Mouse (Mus musculus) forebrain, embryonic 14.5 days (tissue): ENCODE measurements around the gene Phf1. TPM values are rescaled to one million over a fixed set of nuclear protein-coding genes. Genes with fewer than 3 reads are reported as not detected.
A peak's percentile ranks its signal among the peaks of the same experiment; 100 is the strongest.

Source experiments
- ATAC-seq: fragments of 200-750 bp; cut with Nextera tagmentation; 2 replicates; pipeline ENCODE4 v1.8.0; 2017; ENCODE audit warnings: mild to moderate bottlenecking, moderate library complexity
- DNase-seq: peaks from one replicate; pipeline ENCODE4 v3.0.0-alpha.2; 2015; ENCODE audit warnings: low spot score
- H3K27ac ChIP-seq: fragments of 300-500 bp; sonication (generic); 2 replicates; pipeline ENCODE4 v1.5.1; 2014; ENCODE audit warnings: low read depth, mild to moderate bottlenecking, control low read depth, low read length, moderate library complexity
- H3K27me3 ChIP-seq: fragments of 300-500 bp; sonication (generic); replicated peaks from 2 replicates; pipeline ENCODE4 v1.6.1; 2014; ENCODE audit warnings: low read length, control low read depth, mixed read lengths; ENCODE audit not compliant: control insufficient read depth, insufficient read depth
- H3K36me3 ChIP-seq: fragments of 300-500 bp; sonication (generic); 2 replicates; pipeline ENCODE4 v1.6.1; 2014; ENCODE audit warnings: low read length, control low read depth; ENCODE audit not compliant: control insufficient read depth, insufficient read depth
- H3K4me1 ChIP-seq: fragments of 300-500 bp; sonication (generic); 2 replicates; pipeline ENCODE4 v1.6.1; 2014; ENCODE audit warnings: antibody characterized with exemption, low read length, control low read depth; ENCODE audit not compliant: control insufficient read depth, insufficient read depth
- H3K4me2 ChIP-seq: fragments of 300-500 bp; sonication (generic); 2 replicates; pipeline ENCODE4 v1.6.1; 2014; ENCODE audit warnings: mild to moderate bottlenecking, control low read depth, low read length
- H3K4me3 ChIP-seq: fragments of 300-500 bp; sonication (generic); 2 replicates; pipeline ENCODE4 v1.5.1; 2014; ENCODE audit warnings: low read depth, low read length, control low read depth
- H3K9ac ChIP-seq: fragments of 300-500 bp; sonication (generic); 2 replicates; pipeline ENCODE4 v1.6.1; 2014; ENCODE audit warnings: mild to moderate bottlenecking, low read length, control low read depth, moderate library complexity
- H3K9me3 ChIP-seq: fragments of 300-500 bp; sonication (generic); replicated peaks from 2 replicates; pipeline ENCODE4 v1.6.1; 2016; ENCODE audit warnings: low read length, control low read depth, mixed read lengths; ENCODE audit not compliant: control insufficient read depth
- WGBS: fragments of 180-500 bp; shearing (Covaris S2); extraction: QIAGEN DNeasy Blood & Tissue Kit; methylation state at CpG from one replicate; pipeline ENCODE4 v1.1.7; 2014; 5-methylcytosine and 5-hydroxymethylcytosine counted together
- polyA plus RNA-seq: library from polyadenylated mRNA; unstranded; fragments of >200 nt; fragmentation: Nextera tagmentation; extraction: Ambion mirVana; gene quantifications from 2 replicates; pipeline ENCODE4 v1.2.1, GENCODE M21; 2014

The Phf1 gene
- polyA plus RNA-seq, 1 experiment from 2014 or later: 10.0 TPM

- DNase-seq (no peak), ATAC-seq (no peak)
- H3K36me3 ChIP-seq: peaks cover 37% of the 10 kb centered on the region
- H3K4me3 ChIP-seq: peak overlapping the region; percentile 50
- H3K27me3 ChIP-seq: no peaks in the 10 kb centered on the region
- H3K9me3 ChIP-seq: no peaks in the 10 kb centered on the region
- peak overlapping the region; percentile 69 for H3K9ac ChIP-seq
- WGBS: 62% methylated on average over 16 of the region's 16 CpGs
- peaks cover 35% of the 10 kb centered on the region for H3K4me1 ChIP-seq
- H3K4me2 ChIP-seq: peak overlapping the region; percentile 90
- H3K27ac ChIP-seq: 0 out of 2 replicates have a peak overlapping the region, but pooled peaks have one; percentile 67
Observed at GRCm38 (mm10) chr17:26937883-26938695, 5.2 kb downstream of the Phf1 start.

DNA sequence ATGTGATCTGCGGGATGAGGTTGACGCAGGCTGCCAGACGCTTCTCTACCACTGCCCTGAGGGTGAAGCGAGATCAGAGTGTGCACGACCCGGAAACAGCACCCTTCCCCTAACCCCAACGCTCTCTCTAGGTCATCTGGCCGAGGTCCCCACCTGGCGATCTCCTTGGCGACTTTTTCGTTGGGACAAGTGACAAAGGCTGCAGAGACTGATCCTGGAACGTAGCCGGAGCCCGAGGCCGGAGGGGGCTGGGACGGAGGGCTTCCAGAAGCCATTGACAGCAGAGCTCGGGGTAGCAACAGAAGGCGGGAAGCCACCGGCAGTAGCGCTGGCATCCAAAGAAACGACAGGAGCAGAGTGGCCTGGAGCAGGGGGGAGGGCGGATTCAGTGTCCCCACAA, 5.9 kb downstream of the Phf1 start:
- H3K4me3 ChIP-seq: peak overlapping the region; percentile 50
- H3K4me1 ChIP-seq: peaks cover 35% of the 10 kb centered on the region
- H3K36me3 ChIP-seq: peaks cover 37% of the 10 kb centered on the region
- peak overlapping the region; percentile 90 for H3K4me2 ChIP-seq
- no peak for DNase-seq
- 1% methylated on average over 22 of the region's 22 CpGs for WGBS
- ATAC-seq: no peak
- peak overlapping the region; percentile 67 for H3K27ac ChIP-seq
- no peaks in the 10 kb centered on the region for H3K9me3 ChIP-seq
- no peaks in the 10 kb centered on the region for H3K27me3 ChIP-seq
- H3K9ac ChIP-seq: peak overlapping the region; percentile 69

- Histone ChIP-seq H3K27ac (peak within 1 kb of the TSS; percentile 96), H3K4me1 (peaks cover 34% of the 10 kb centered on the region), H3K9ac (peak within 1 kb of the TSS; percentile 69), H3K4me3 (peak within 1 kb of the TSS; percentile 50), H3K4me2 (peak within 1 kb of the TSS; percentile 90), H3K9me3 (no peaks in the 10 kb centered on the region), H3K36me3 (peaks cover 33% of the 10 kb centered on the region), H3K27me3 (no peaks in the 10 kb centered on the region)
- DNase-seq (peak; percentile 100), ATAC-seq (peak; percentile 95)
- WGBS: under 1% methylated on average over 70 of the region's 70 CpGs
Observed at GRCm38 (mm10) chr17:26939178-26939972, 6.5 kb downstream of the Phf1 start, which contains the start of gene Cuta. Cuta (minus strand) TSS chr17:26939569.

DNA sequence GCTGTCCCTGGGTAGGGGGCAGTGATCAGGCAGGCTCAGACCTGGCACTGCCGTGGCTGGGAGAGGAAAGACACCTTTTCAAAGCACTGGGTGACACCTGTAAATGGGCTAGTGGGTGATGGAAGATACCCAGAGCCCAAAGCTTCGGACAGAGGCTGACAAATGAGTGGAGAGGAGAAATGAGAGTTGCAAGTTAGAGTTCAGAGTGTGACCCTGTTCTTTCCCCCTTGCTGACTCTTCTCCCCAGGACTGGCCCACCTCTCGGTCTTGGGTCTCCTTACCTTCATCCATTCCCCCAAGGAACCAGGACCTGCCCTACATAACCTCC, 7.1 kb downstream of the Phf1 start:
- DNase-seq (no peak), ATAC-seq (no peak)
- H3K4me2 ChIP-seq: peak overlapping the region; percentile 71
- H3K9me3 ChIP-seq: no peaks in the 10 kb centered on the region
- peaks cover 28% of the 10 kb centered on the region for H3K36me3 ChIP-seq
- H3K27me3 ChIP-seq: no peaks in the 10 kb centered on the region
- H3K27ac ChIP-seq: peak overlapping the region; percentile 96
- H3K9ac ChIP-seq: peak overlapping the region; percentile 62
- H3K4me3 ChIP-seq: peak overlapping the region; percentile 50
- WGBS: 4% methylated on average over 3 of the region's 3 CpGs
- H3K4me1 ChIP-seq: peaks cover 34% of the 10 kb centered on the region

DNA sequence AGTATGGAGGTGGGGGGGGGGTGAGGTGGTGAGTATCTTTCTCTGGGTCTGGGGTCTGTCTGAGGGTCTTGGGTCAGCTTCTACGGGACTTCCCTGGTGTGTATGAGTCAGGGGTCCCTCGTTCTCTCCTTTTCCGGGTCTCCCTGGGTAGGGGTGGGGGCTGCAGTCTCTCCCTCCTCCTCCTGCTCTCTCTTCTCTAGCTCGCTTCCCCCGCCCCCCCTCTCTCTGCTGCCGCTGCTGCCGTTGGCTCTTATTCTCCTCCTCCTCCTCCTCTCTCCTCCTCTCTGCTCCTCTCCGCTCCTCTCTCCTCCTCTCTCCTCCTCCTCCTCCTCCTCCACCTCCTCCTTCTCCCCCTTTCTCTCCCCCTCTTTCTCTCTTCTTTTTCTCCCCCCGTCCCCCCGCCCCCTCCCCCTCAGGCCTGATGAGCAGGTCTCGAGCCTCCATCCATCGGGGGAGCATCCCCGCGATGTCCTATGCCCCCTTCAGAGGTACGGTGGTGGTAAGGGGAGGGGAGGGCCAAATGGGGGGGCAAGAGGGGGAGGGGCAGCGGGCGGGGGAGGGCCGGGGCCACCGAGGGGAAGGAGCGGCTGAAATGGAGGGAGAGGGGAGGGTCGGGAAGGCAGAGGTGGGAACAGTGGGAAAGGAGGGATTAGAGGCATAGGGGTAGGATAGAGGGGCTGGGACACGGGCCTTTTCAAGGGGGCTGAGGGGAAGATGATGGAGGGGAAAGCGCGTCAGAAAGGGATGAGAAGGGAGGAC, 8.4 kb downstream of the Phf1 start, which contains the start of gene Syngap1:
Gene Syngap1 (plus strand): TSS at position 223 of the 759 bp plus-strand sequence.
- peak within 1 kb of the TSS; percentile 50 for H3K4me3 ChIP-seq
- no peaks in the 10 kb centered on the region for H3K9me3 ChIP-seq
- H3K4me2 ChIP-seq: peak within 1 kb of the TSS; percentile 71
- ATAC-seq: peak; percentile 16; the same call in 1 of the 2 replicates
- peaks cover 15% of the 10 kb centered on the region for H3K36me3 ChIP-seq
- peak within 1 kb of the TSS; percentile 77 for H3K9ac ChIP-seq
- peak within 1 kb of the TSS; percentile 96 for H3K27ac ChIP-seq
- no peaks in the 10 kb centered on the region for H3K27me3 ChIP-seq
- peaks cover 41% of the 10 kb centered on the region for H3K4me1 ChIP-seq
- peak; percentile 87 for DNase-seq
- WGBS: 2% methylated on average over 23 of the region's 24 CpGs

GRCm38 (mm10) chr17:26941841-26942570, 9.2 kb downstream of the Phf1 start:
- peaks cover 49% of the 10 kb centered on the region for H3K4me1 ChIP-seq
- 6% methylated on average over 4 of the region's 4 CpGs for WGBS
- ATAC-seq (no peak), DNase-seq (peak; percentile 19)
- H3K4me2 ChIP-seq: peak overlapping the region; percentile 71
- H3K27ac ChIP-seq: peak overlapping the region; percentile 96
- peak overlapping the region; percentile 77 for H3K9ac ChIP-seq
- peaks cover 7% of the 10 kb centered on the region for H3K36me3 ChIP-seq
- H3K4me3 ChIP-seq: peak overlapping the region; percentile 49
- H3K27me3 ChIP-seq: no peaks in the 10 kb centered on the region
- H3K9me3 ChIP-seq: no peaks in the 10 kb centered on the region

- 26% methylated on average over 13 of the region's 13 CpGs for WGBS
Observed at GRCm38 (mm10) chr17:26945824-26946495, 13.1 kb downstream of the Phf1 start.

More at GRCm38 (mm10) chr17:26945824-26946495, 13.1 kb downstream of the Phf1 start:
- H3K27me3 ChIP-seq: no peaks in the 10 kb centered on the region
- DNase-seq (no peak), ATAC-seq (no peak)
- H3K9me3 ChIP-seq: no peaks in the 10 kb centered on the region
- peaks cover 55% of the 10 kb centered on the region for H3K4me1 ChIP-seq
- peak overlapping the region; percentile 36 for H3K4me3 ChIP-seq
- peak overlapping the region; percentile 69 for H3K4me2 ChIP-seq
- H3K27ac ChIP-seq: peak overlapping the region; percentile 85
- H3K9ac ChIP-seq: peak overlapping the region; percentile 67
- H3K36me3 ChIP-seq: no peaks in the 10 kb centered on the region
